Mouse (Mus musculus) frontal cortex, adult (tissue): ENCODE data around the gene Etv6.
A peak's percentile ranks its signal among the peaks of the same experiment; 100 is the strongest.

Experiments
- ATAC-seq: cut with Nextera tagmentation; 2 replicates; pipeline ENCODE4 v1.9.2; 2017; ENCODE audit warnings: mild to moderate bottlenecking, moderate library complexity, mixed read lengths; ENCODE audit not compliant: low TSS enrichment

The Etv6 gene

DNA sequence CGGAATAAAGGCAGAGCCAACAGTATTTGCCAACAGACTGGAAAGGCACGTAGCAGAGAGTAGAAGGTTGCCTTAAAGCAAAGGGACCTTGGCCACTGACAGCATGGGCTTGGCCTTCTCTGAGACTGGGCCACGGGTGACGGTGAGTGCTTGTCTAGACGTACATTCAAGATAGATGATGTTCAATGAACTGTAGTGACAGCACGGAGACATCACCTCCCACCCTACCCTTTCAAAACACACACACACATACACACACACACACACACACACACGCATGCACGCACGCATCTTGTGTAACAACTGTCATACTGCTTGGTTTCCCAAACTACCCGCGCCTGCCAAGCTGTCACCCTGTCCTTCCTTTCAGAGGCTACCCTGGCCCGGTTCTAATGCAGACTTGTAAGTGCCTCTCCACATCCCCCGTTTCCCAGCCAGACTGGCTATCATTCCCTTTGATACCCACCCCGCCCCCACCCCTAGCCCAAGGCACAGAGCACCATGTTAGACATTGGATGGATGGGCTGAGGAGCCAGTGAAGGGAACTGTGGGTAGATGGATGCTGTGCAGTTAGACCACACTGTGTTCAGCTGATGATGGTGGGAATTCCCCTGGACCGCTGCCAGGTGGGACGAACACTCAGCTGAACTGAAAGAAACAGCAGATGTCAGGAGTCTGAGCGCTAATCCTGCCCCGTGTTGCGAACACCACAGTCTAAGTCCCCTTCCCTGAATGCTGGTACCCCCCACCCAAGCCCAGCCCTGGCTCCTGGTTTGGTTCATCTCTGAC is 172.1 kb downstream of the Etv6 start:
- ATAC-seq = no peak

DNA sequence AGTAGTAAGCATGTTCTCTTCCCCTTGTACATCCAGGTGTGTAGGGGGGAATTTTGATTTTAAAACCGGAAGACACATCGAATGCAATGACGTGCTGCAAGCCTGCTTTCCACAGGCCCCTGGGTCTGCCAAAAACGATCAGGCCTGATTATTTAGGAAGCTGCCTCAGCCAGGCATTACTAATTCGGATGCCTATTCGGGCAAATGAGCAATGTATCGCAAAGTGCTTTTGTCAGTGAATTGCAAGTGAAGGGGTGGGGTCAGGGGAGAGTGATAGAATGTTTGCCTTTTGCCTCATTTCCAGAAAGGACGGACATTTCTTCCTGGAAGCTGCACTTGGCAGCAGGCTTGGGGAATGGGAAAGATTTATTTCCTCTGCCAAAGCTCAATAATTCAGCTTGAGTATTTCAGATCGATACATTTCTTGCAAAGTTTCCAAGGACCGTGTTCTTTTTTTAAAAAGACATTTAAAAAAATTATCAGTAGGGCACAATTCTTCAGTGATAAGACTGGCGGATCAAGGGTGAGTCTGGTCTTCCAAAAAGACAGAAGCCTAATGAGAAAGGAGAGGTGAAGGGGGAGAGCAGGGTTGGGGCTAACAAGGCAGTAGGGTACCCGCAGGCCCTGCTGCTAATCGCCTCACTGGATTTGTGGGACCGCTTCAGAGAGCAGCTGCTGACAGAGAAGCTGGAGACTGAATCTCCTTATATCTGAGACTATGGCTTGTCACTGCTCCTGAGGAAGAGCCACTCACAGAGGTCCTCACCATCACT is 172.9 kb downstream of the Etv6 start:
- ATAC-seq = no peak

DNA sequence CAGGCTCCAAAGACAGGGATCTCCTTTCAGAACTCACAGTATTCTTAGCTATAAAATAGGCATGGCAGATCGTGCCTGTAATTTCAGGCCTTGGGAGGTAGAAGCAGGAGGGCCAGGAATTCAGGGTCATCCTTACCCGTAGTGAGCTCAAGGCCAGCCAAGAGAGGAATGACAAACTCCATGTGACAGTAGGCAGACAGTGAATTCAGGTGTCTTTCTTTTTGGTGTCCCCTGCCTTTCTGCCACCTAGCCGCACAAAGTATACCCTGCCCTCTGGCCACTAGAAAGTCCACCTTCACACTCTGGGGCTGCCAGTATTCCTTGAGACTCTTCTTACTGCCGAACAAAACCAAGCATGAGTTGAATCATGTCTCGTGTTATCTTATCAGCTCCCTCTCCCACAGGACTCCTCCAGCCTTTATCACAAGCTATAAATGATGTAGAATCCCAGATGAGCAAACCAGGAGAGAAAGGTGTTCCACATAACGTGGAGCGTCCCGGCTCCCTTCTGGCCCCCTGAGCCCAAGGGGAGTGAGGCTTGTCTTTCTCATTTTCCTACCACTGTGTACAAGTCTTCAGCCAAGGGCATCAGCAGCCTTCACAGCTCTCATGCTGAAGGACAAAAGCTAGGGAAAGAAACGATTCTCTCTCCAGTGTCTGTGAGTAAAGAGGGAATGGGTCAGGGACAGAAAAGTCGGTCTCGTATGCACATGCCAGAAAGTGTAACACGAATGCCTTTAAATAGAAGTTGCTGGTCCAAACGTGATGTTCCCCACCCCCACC is 175.4 kb downstream of the Etv6 start:
- ATAC-seq = peak; percentile 53

DNA sequence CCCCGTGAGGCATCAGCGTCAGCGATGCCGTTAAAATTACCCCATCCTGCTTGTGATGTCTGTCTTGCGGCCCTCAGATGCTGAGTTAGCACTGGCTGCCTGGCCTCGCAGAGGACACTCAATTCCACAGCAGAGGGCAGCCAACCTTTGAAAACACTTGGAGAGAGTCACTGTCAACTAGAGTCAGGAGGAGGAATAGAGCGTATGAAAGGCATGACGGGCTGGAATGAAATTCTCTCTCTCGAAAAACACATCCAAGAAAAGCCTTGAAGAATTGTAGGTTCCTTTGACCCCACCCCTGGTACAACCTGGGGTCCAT is 175.9 kb downstream of the Etv6 start:
- ATAC-seq = peak; percentile 69

DNA sequence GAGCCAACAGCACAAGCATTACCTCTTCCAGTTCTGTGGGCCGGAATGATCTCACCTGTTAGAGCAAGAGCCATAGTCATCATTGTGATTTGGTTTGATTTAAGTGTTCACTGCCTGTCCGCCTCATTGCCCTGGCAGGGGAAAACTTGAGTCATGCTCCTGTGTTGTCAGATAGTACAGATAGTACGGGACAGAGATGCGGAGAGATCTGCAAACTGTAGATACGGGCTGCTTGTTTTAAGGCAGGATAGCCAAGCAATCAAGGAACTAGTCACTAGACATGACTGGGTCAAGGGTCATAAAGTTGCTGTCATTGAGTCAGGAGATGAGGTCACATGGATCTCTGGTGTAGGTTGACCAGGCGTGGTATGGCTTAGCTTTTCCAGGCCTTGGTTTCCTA is 182.2 kb downstream of the Etv6 start:
- no peak for ATAC-seq

DNA sequence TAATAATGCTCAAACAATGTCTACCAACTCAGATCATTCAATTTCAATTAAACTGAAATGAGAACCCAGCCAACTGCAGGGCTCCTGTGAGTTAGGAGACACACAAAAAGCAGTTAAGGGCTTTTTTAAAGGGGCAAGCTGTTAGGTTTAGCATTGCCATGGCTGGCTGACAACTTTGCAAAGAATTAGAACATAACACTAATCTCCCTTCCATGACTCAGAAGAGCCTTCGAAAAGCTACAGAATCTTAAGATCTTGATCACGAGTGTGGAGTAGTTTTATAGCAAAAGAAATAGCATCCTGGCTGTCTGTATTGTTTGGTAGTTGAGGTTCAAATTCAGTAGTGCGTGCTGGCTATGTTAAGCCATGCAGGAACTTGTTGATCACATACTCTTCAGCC is 182.9 kb downstream of the Etv6 start:
- ATAC-seq = peak; percentile 21; the same call in 1 of the 2 replicates

DNA sequence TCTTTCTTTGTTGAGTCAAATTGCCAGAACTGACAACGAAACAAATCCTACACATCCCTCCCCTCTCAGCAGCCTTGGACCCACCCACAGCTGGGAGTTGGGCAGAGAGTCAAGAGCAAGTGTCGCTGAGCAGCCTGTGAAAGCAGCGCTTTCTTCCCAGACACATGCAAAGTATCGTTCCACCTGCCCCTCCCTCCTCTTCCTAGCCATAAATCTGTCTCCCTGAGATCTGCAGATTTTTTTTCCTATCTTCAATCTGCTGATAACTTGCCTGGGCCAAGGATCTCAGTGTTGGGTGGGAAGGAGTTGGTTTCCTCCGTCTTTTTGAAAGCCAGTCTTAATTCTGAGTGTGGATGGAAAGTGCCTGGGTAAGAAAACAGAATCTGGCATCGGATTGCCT is 183.9 kb downstream of the Etv6 start:
- peak; percentile 85 for ATAC-seq

DNA sequence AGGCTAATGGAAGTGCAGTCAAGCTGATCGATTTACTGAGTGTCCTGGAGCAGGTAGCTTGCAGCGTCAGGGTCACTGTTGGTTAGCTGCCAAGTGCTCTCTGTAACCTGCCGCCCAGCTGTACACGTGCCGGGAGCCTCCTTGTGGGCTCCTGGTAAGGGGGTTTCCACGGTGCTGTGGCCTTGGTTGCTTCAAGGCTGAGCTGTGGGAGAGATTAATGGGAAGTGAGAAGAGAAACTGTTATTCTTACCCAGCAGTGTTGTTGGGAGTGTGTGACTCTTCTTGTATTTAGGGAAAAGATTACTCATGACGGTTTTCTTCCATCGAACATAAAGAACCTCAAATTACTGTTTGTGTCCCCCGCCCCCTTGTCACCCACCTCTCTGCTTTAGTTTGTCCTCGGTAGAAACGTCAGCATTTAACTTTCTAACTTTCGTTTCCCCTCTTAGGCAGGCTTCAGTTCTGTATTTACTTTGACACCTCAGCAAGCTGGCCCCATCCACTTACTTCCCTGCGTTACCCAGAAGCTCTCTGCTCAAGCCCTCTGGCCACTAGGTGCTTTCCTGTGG is 184.8 kb downstream of the Etv6 start:
- peak; percentile 39 for ATAC-seq

DNA sequence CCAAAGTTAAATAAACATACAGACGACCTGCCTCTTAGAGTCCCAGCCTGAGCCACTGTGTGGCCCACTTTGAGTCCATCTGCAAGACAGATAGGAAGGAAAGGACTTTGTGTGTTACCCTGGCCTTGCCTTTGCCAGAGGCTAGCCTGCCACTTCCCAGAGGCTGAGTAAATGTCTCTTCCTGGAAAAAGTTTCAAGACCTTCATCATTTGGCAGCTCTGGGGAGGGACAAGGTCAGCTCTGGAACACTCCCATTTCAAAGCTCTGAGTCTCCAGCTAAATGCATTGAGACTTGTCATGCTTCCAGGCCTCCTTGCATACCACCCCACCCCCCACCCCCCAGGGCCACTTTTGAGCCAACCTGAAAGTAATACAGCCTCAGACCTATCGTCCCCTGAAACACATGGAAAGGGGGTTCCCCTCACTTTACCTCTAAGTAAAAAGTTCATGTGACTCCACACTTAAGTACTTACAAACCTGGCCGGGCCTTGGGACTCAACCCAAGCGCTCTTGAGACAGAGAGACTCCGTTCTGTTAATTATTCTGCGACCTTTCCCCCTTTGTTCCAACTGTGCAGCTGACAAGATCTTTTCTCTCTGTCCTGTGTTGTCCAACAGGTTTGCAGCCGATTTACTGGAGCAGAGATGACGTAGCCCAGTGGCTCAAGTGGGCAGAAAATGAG is 186.9 kb downstream of the Etv6 start:
- ATAC-seq = no peak

DNA sequence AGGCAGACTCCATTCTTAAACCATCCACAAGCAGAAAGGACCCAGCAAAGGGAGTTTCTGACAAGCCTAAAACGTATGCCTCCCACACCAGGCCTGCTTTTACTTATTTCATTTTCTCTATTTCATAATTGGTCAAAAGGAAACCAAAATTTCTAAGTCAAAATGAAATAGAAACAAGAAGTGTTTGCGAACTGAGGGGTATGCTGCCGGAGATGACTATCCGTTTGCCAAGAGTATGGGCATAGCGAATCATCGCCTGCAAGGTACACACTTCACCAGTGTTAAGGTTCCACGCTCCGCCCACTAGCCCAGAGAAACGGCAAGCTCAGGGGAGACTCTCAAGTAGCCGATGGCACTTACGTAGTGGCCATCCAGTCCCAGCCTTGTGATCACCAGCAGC is 190.1 kb downstream of the Etv6 start:
- peak; percentile 84 for ATAC-seq

DNA sequence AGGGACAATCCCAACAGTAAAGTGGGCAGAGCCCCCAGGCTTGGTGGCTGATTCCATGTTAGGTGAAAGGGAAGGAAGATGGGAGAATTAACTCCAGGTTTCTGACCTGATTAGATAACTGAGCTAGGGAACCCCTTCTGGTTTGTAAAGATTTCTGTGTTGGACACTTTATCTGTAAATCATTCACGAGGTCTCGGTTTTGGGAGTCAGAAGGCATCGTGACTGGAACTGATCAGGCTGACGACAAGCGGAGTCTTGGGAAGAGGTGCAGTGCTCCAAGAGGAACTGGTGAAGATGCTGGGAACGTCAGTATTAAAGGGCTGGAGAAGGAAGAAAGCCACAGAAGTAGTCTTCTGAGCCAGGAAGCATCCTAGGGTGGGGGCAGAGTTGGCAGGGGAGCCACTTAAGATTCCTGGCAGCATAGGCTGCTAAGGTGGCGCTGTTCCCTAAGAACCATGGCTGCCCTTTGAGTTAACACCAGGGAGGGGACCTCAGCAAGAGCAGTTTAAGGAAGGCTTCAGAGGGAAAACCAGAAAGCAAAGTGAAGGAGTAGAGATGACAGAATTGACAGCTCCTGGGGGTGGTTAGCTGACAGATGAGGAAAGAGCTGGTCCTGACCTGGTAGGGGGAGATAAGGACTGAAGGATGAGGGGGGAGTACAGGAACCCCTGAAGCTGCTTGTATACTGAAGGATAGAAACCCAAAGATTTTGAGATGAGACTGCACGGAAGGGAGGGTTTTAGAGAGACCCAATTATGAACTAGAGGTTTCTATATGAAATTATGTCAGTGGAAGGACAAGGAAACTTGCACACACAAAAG is 191.1 kb downstream of the Etv6 start:
- peak; percentile 42; the same call in 1 of the 2 replicates for ATAC-seq

DNA sequence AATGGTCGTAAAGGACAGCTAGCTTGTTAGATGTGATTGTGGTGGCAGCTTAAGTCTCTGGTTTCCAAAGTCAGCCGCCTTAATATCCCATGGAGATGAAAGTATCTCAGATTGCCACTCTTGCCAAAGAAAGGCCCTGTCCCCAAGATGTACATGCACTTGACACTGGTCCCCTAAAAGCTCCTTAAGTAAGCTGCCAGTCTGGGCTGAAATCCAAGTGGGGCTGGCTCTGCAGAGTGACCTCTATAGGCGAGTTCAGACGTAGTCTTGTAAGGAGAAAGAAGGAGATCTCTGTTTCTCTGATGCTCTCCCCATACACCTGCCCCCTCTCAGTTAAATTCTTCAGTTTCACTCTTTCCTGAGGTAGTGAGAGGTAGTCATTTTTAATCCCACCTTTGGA is 200.8 kb downstream of the Etv6 start:
- no peak for ATAC-seq

DNA sequence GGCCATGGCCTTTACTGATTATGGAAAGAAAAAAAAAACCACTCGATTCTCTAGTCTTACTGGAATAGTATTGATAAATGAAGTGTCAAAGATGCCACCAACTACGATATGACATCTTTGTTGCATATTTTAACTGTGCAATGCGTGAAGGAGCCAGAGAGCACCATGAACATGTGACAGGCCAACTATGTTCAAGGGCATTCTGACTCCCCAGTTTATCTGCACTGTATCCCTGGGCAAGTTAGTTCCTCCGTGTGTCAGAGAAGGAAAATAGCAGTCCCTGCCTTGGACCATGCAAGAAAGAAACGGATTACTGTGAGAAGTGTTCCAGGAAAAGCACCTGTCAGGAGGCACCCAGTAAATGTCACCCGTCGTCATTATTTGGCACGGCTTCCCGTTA is 203.0 kb downstream of the Etv6 start:
- no peak for ATAC-seq

DNA sequence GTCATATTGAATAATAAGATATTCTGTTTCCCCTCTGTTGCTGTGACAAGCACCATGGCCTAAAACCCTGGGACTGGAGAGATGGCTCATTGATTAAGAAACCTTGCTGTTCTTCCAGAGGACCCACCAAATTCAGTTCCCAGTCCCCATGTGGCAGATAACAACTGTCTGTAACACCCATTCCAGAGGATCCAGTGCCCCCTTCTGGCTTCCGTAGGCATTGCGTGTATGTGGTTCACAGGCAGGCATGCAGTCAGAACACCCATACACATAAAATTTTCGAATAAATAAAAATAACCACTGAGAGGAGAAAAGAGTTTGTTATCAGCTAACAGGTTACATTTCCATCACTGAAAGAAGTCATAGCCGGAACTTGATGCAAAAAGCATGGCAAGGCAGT is 205.5 kb downstream of the Etv6 start:
- ATAC-seq = no peak

DNA sequence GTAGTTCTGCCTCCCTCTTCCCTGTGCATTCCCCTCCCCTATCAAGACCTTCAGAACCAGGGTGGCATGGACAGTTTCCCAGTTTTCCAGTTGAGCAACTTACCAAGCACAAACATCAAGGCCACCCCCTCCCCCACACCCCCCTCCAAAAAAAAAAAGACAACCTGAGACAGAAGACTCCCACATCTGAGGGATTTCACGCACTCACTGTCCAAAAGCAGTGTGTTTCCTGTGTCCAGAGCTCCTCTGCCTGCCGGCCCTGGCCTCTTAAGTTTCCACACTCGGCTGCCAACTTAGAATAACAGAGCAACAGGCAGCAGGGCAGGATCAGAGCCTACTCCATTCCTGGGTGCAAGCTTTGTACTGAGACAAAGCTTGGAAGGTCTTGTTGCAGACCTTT is 207.6 kb downstream of the Etv6 start:
- no peak for ATAC-seq

DNA sequence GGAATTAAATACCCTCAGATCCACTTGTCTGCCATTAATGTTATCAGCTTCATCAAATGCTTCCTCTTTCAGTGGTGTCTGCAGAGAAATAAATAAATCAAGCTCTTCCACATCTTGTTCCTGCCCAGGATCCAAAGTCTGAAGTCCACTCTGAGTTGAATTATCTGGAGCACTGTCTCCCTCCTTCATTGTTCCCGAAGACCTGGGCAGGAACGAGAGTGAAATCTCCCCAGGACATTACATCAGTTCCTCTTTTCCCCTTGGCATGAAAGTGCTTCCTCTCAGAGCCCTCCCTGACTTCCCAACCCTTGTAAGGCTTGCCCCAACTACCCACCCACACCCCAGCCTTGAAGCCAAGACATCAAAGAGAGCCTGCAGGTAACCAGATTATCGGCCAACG is 208.0 kb downstream of the Etv6 start:
- ATAC-seq = no peak

DNA sequence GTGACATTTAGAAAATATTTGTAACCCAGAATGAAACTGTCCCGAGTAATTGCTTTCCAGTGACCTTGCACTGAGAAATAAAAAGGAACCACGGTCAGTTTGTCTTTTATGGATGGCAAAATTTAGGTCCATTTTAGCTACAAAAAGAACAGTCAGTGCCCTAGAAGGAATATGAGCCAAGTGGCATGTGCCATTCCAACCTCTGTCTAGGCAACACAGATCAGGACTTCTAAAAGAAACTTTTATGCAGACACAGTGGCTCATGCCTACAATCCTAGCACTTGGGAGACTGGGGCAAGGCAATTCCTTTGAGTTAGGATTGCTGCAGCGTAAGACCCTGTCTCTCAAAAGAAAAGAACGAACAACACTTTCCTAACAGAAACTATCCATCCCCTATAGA is 208.6 kb downstream of the Etv6 start:
- ATAC-seq = no peak

DNA sequence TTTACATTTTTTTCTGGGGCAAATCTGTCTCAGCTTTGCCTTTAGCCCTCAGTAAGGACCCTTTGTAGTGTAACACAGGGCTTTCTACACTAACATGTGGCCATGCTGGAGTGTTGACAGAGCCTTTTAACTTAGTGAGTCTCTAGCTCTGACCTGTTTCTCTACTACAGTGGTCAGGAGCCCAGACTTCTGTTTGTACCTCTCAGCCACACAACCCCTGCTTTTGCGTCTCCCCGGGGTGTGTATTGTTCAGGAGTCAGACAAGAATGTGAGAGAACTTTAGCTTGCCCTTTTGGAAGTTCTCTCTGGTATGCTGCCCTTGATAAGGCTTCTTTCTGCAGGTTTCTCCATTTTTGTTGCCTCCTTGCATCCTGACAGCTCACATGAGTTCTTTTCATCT is 210.6 kb downstream of the Etv6 start:
- no peak for ATAC-seq

DNA sequence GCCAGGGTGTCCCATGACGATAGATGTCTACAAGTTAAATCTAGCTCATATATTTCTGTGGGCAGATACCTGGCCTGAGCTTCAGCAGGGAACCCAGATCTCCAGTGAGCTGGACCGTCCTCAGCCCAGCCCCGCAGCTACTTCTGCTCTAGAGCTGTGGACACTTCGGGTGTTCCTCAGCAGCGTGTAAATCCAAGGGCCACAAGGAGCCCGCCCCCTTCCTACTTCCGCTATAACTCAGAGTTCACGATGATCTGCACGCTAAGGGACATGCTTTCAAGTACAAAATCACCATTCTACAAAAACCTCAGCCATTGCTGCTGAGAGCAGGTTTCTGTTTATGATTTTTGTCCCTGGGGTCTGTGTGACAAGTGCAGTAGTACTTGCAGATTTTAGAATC is 211.8 kb downstream of the Etv6 start:
- no peak for ATAC-seq

DNA sequence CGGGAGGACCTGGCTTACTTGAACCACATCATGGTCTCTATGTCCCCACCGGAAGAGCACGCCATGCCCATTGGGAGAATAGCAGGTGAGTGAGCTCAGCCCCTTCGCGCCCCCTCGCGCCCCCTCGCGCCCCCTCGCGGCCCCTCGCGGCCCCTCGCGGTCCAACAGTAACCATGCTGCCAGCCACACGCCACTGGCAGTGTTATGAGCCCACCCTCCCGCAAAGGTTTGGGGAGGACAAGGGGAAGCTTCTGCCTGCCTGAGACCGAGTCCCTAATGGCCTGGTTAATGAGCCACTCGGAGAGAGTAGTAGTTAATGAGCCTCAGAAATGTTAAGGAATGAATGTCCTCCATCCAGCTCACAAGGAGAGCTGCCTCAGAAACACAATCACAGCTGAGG is 213.2 kb downstream of the Etv6 start:
- no peak for ATAC-seq

DNA sequence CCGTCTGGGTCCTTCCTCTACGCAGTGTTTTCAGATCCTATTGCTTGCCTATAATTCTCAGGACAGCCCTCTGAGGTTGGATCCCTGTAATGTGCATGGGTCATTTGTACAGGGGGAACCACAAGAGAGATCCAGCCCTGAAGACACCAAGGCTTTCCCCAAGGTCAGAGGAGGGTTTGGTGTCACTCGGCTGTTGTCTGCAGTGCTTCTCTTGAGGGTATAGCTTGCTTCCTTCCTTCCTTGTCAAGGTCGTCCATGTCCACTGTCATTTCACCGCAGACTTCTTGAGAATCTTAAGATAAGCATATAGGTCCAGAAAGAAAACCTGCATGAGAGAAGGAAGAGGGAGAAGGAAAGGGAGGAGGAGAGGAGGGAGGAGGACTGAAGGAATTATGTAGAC is 215.3 kb downstream of the Etv6 start:
- ATAC-seq = no peak
